Mouse (Mus musculus): ENCODE measurements around the gene Pdzrn4.

Pdzrn4 gene

GRCm38 (mm10) chr15:92594721-92595120, 198.0 kb downstream of the Pdzrn4 start:
- DNase-seq, result no peak

- DNase-seq, result peak; percentile 26 to 41
These were observed 200.5 kb downstream of the Pdzrn4 start for GRCm38 (mm10) chr15:92597011-92597780.

DNA sequence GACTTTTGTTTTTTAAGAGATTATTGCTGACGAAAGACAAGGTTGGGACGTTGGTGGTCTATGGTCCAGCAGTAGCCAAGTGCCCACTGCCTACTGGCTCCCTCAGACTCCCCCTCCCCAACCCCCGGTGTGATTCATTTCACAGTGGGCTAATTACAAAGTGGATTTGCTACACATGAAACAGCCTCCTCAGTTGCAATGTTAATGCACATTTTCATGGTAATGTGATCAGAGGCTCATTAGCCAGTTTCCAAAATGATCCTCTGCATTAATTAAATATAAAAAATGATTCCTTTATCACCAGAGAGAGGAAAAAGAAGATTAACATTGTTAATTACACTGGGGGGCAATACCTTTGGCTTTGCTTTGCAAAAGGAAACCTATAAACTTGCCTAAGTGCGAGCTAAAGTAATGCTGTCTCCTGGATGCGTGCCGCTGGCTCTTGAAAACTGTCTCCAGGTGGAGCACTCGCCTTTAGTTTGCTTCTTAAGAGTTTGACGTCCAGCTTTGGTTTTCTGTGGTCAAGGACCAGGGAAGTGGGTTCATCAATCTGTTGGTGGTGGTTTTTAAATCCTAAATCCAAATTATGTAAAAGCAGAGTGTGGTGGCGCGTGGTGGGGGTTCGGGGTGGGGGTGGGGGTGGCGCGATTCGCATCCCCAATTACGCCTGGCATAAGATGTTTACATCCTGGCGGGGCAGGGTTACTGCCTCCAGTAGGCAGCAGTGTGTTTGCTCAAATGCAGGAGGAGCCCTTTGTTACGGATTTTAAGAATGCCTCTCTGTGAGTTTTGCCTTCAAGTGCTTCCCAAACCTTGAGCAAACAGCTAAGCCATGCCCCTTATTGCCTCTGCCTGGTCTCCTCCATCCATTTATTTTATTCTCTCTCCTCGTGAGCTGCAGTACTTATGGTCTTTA, 202.0 kb downstream of the Pdzrn4 start:
- peak; percentile 45 to 63 for DNase-seq

DNA sequence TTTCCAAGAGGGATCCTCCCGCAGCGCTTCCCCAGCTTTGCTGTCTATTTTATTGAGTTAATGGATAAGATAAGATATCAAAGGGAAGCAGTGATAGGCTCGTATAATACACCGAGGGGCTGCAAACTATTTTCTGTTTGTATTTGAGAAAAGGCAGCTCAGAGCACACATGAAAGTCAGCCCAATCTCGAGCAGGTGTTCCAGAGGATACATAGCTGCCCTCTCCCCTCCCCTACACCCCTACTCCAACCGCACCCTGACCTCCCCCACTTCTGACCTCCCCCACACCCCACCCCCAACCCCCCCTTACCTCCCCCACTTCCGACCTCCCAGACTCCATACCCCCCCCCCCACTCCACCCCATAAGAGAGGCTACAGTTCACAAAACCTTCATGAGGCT, 202.7 kb downstream of the Pdzrn4 start:
- no peak for DNase-seq

DNA sequence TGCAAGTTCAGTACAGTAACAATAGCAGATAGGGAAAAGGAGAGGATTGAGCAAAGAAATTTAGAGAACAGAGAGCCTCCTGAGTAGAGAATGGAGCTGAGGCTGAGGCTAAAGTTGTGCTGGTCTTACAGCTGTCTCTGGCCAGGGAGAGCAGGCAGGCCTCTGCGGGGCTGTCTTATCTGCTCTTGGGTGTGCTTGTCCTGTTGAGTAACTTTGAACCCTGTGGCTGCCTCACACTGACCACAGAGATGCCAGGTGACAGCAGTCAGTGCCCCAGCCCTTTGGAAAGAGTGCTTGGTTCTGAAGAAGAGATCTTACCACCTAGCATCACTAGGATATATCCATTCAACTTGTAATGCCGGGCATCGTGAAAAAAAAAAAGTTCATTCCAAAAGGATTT, 214.2 kb downstream of the Pdzrn4 start:
- DNase-seq, result no peak

- no peak for DNase-seq
These were observed 215.7 kb downstream of the Pdzrn4 start for GRCm38 (mm10) chr15:92612386-92612785.

DNA sequence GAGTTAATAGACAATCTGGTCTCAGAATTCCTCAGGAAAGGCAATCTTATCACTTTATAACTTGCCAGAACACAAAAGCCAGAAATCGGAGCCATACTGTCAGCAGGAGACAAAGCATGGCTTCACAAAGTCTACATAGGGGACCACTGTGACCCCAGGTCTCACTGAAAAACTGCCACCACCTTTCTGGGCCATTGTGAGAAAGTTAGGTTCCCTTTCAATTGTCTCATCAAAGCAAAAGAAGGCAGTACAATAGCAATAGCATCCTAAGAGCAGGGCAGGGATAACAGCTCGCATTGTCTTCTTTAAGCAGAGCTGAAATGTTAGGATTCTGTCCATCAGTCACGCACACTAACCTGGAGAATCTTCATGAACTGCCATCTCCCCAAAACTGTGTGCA, 216.5 kb downstream of the Pdzrn4 start:
- DNase-seq, result no peak

- no peak for DNase-seq
These were observed 225.1 kb downstream of the Pdzrn4 start for GRCm38 (mm10) chr15:92621731-92622234.

GRCm38 (mm10) chr15:92622323-92622722, 225.6 kb downstream of the Pdzrn4 start:
- no peak for DNase-seq

DNA sequence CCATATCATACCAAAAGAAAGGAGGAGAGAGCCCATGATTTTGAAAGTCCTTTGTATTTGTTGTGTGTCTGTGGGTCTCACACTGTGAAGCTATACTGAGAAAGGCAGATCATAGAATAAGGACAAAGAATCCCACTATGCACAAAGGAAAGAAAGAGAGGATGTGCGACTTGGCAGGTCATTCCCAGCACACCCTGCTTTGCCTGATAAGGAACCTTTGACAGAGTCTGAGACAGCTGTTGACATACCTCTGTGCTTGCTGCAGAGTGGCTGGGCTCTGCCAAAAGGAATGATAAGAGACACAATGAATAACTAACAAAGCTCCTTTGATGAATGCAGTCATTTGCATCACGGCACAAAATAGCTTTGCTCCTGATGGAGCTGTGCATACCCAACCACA, 232.5 kb downstream of the Pdzrn4 start:
- no peak for DNase-seq

DNA sequence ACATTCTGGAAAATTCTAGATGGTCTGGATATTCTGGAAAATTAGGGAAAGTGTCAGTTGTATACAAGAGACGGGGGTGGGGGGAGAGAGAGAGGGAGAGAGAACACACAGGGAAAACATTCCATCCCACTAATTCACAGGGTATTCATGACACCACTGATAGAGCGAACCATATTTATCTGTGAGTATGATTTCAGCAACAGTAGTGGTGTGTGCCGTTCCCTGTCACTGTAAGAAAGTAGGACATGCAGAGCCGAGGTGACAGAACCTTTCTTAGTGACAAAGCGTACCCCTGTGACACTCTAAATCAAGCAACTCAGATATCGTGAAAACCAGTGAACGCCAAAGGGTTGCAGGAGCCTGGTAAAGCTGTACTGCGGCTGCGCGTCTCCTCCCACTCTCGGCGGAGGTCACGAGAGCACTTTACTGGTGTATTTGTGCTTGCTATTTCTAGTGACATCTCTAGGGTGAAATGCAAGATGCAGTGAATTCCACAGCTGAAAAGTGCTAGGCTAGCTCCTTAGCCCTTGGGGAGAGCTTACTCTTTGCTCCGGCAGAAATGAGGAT, 237.4 kb downstream of the Pdzrn4 start:
- DNase-seq, result peak; percentile 6 to 16

GRCm38 (mm10) chr15:92640212-92641082, 243.8 kb downstream of the Pdzrn4 start:
- peak; percentile 32 to 35 for DNase-seq

DNA sequence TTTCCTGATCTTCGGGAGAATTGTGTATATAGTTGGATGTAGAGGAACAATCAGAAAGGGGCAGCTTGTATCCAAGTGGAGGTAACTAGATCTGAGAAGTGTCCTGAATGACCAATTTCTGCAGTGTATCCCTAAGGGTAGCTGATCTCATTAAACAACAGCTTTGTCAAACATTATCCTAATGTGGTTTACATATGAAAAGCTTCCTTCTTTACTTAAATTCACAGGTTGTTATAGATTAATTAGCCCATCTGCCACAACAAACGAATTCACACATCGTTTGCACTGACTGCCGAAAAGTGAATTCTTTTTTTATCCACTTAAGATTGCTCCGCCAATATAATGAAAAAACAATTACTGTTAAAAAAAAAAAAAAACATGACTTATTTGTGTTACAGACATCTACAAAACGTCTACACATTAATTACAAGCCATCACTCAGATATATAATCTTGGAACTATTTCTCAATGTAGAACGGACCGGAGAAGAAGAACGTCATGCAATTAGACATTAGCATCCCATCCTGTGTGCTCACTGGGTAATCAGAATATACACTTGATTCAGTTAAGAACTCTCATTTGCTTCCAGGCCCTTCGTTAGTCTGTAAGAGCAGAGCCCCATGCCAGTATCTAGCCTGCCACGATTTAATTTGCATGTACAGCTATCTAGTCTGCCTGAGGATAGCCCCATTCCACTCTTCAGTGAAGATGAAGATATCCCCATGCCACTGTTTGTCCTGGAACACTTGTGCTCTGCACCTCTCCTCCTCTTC, 274.8 kb downstream of the Pdzrn4 start:
- DNase-seq, result no peak

GRCm38 (mm10) chr15:92676096-92676495, 279.4 kb downstream of the Pdzrn4 start:
- no peak for DNase-seq

DNA sequence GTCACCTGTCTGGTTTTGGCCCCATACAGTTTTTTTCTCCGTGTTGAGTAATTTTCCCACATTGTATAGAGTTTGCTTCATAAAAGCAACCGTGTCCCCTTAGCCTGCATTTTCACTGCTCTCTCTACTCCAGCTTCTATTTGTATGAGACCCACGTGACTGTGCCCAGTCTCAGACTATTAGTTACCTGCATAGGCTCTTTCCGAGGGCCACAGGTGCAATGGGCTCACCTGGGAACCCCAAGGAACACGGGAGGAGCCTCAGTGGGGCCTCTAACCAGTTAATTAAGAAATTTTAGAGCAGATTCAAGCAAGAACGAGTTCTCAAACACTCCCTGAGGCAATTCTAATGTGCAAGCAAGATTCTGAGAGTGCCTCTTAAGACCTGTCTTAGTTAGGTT, 281.7 kb downstream of the Pdzrn4 start:
- no peak for DNase-seq

DNA sequence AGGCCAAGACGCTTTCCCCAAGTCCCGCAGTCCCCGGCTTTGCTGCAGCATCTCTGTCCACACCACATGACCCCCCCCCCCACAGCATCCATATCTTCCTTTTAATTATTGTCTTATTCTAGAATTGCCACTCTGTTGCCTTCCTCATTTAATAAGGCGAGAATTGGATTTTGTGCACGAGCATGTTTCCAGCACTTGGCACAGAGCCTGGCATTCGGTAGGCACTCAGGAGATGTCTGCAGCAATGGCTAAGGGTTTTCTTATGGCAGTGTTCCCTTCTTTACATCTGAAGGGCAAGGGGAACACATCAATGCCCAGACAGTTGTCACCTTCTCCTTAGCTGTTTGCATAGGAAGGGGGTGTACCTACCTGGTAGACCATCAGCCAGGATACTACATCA, 282.9 kb downstream of the Pdzrn4 start:
- no peak for DNase-seq

DNA sequence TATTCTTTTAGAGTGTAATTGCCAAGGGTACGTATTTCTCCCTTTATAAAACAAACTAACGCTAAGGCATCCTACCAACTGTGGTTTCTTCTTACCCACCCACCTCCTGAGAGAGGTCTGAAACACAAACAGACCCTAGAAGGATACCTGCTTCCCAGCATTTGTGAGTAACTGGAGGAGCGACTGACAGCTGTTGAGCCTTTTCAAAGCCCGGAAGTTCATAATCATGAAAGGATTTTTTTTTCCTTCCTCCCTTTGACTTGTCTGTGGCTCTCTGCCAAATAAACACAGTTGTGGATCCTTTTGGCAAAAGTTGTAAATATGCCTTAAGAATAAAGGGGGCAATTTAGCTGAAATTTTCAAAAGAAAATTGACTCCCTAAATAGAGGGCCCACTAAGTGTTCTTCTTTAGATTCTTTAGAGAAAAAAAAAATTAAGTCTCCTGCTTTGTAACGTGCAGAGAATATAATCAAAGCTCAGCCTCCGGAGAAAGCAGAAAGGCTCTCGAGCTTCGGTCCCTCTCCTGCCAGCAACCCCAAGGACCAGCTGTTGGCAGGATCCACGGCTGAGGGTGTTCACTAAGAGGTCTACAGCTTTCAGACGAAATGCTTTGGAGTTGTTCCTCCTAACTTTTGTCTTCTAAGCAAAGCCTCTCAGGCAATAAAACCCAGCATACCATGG, 299.7 kb downstream of the Pdzrn4 start:
- no peak for DNase-seq

- DNase-seq, result no peak
These were observed 307.5 kb downstream of the Pdzrn4 start for GRCm38 (mm10) chr15:92704146-92704545.

DNA sequence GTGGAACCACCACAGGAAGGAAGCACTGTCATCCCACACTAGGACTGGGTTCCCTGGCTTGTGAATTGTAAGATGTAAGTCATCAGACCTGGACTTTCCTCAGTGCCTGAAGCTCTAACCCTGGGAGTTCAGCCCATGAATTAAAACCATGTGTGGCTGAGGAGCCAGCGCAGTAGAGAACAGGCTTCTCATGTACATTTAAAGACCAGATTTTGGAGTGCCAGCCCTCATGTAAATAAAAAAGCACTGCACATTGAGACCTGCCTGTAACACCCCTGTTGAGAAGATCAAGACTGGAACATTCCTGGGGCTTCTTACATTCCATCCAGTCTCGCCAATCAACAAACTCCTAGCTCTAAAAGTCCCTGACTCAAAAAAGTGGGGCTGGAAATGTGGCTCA, 342.0 kb downstream of the Pdzrn4 start:
- no peak for DNase-seq

DNA sequence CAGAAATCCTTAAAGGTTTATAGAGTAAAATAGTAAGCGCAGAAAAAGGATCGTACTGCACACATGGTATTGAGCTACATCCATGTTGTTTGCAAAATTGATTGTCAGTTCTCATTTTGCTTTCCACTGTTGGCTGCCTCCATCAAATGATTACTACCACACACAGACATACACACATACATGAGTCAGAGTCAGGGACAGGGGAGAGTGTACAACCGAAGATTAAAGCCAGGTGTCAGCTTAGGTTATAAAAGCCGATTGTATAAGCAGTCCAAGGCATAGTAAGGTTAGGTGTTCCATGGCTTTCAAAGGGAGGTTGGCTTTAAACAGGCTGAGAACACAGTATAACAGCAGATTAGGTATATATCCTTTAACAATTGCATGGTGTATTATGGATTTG, 343.2 kb downstream of the Pdzrn4 start:
- DNase-seq, result no peak

GRCm38 (mm10) chr15:92743624-92744023, 346.9 kb downstream of the Pdzrn4 start:
- DNase-seq, result no peak

Data from kidney, postnatal 4 days (tissue).